Mouse (Mus musculus): ENCODE data around the gene Hdac1.

The Hdac1 gene

DNA sequence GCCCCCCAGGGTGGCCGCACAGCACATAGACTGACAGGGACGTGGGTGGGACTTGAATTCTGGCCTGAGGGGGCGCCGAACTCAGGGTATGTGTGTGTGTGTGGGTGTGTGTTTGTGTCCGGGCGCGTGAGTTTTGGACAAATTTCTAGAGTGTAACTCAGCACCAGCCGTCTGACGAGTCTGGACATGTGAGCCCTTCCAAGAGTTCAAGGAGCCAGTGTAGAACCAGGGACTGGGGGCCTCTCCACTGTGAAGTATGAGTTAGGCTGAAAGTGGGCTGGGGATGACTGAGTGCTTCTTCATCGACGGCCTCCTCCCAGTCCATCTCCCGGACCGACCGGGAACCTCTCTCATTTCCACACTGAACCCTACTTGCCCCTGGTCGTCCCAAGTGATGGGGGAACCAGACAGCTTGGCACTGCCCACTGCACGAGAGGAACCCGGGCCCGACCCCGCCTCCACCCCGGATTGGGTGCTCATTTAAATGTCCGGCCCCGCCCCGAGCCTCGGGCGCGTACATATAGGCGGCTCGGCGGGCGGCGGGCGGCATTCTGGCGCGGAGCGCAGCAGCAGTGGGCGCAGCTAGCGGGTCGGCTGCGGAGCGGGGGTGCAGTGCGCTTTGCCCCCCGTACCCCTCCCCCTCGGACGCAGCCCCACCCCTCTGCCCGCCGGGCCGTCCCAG is 29.3 kb downstream of the Hdac1 start, which contains the start of gene Marcksl1:
Marcksl1 (plus strand) TSS at position 496 of the 682 bp plus-strand sequence.
- CTCF ChIA-PET, result interaction anchor here (0.6 to 1.1 kb wide), 3 partner anchors 12 to 137 kb away, joined by 3 to 5 read pairs (median 4); no protein-coding TSS in a partner anchor

GRCm38 (mm10) chr4:129511413-129512096 is 31.0 kb downstream of the Hdac1 start:
- CTCF ChIA-PET, result no interaction called here

DNA sequence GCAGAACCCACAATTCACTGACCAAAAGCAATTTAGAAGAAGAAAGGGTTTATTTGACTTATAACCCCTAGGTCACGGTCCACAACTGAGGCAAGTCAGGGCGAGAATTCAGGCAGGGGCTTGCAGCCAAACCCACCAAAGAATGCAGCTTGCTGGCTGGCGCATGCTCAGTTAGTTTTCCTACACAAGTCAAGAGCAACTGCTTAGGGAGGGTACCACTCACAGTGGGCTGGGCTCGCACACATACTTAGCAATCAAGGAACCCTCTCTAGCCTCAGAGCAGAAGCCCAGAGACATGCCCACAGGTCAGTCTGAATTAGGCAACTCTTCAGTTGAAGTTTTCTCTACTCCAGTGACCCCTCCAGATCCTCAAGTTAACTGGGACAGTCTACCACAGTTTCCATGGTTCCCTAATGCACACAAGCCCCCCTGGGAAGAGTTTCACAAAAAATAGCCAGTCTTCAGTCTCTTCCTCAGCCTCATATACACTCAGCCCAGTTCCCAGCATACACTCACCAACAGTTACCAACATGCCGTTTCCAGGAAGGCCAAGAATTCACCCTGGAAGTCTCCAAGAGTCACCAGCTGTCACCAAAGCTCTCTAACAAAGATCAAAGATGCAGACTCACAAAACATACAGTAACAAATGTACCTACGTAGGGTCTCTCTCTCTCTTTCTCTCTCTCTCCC is 31.6 kb downstream of the Hdac1 start:
- CTCF ChIA-PET, result no interaction called here

DNA sequence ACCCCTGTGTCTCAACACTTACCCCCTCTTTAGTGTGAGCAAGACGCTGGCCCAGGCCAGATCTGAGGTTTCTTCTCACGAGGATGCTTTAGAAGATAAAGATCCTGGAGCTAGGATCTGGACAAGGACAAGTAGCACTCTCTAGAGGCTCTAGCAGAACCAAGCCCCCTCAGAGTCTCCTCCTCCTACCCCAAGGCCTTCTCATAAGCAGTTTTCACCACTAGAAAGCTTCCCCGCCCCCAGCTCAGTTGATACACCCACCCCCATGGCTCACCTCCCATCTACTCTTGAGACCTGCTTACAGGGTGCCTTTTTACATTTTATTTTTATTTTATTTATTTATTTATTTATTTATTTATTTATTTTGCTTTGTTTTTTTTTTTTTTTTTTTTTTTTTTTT is 32.9 kb downstream of the Hdac1 start:
- CTCF ChIA-PET, result interaction anchor here (0.6 to 0.7 kb wide), 2 partner anchors 36 to 130 kb away, joined by 3 to 12 read pairs; no protein-coding TSS in a partner anchor

DNA sequence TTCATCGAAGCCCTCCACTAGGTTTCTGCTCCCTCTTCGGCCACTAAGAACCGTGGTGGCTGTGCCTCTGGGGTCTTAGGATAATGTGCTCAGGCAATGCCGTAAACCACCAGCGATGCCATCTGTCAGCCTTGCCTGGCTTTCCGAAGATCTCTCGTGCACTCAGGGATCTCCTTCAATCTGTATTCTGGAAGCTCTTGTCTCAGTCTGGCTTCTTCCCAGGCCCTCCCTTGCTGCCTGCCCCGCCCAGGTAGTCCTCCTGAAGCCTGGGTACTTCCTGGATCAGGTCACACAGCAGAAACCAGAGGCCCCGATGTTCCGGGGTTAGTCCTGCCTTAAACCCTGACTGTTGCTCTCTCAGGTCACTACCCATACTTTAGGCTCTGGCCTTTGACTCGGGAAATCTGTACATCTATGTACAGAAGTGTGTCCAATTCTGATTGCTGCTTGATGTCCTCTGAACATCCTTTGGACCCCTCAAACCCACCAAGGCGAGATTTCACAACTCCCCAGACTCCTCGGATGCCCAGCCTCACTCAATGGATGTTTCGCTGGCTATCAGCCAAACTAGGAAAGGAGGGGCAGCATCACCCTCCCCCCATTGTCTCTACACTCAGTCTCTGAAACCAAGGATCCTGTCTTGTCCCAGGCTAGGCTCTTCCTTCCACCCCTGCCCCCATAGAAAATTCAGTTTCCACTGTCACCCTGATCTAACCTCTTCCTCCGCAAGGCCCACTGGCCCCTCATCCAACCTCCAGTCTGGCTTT is 33.5 kb downstream of the Hdac1 start:
- CTCF ChIA-PET, result interaction anchor here (0.6 to 0.8 kb wide), 4 partner anchors 16 to 129 kb away, joined by 3 to 13 read pairs (median 8); no protein-coding TSS in a partner anchor

DNA sequence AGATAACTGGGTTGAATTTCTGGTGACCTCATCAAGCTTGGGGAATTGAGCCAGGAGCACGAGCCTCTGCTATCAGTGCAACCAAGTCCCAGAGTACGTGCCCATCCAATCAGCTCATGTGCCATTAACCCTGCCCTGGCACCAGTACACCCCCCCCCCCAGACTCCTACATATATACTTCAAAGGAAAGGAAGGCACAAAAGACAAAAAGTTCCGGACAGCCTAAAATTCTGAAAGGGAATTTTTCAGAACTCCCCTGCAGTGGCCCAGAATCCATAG is 34.3 kb downstream of the Hdac1 start:
- CTCF ChIA-PET, result interaction anchor here (0.7 to 0.8 kb wide), 3 partner anchors 15 to 502 kb away, joined by 3 to 13 read pairs (median 4); no protein-coding TSS in a partner anchor

DNA sequence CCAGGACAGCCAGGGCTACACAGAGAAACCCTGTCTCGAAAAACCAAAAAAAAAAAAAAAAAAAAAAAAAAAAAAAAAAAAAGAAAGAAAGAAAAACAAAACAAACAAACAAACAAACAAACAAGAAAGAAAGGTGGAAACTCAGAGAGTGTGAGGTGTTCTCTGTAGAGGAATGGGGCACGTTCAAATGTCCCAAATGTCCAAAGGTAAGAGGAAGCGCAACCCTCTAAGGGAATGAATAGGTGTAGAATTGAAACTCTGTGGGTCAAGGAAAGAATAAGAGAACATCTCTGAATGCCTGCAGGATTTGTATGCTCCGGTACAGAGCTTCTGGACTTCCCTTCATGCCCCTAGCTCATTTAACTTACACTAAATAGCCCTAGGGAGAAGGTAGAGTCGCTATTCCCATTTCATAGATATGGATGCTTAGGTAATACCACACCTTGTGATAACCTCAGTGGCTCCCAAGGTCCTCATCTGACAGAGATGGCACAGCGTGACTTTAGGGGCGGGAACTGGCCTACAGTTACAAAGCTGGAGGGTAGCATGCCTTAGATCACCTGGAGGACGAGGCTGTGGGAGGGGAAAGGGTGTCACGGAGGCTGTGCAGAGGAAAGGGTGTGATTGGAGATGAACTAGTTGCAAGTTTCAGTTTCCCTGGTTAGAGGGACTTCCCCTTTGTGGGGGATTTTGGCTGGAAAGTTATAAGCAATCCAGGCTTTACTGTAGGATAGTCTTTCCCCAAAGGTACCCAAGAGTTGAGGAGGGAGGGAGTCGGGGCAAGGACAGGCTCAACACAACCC is 34.9 kb downstream of the Hdac1 start:
- CTCF ChIA-PET, result interaction anchor here (0.7 kb wide), 2 partner anchors 14 to 501 kb away, joined by 3 to 4 read pairs; no protein-coding TSS in a partner anchor

DNA sequence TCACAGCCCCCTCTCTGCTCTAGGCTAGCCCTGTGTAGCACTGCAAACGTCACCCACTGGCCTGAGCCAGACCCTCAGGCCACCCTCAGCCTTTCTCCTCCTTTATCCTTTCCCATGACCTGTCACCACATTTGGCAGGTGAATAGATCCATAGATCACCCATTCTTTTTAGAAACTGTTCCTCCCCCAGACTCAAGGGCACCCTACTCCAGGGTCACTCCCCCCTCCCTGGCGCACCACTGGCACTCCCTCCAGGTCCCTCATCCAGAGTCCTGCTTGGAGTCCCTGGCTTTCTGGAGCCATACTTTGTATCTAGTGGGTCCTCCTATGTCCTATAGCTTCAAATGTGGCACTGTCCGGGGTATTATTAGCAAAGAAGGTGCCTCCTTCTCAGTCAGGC is 37.0 kb downstream of the Hdac1 start:
- CTCF ChIA-PET, result no interaction called here

DNA sequence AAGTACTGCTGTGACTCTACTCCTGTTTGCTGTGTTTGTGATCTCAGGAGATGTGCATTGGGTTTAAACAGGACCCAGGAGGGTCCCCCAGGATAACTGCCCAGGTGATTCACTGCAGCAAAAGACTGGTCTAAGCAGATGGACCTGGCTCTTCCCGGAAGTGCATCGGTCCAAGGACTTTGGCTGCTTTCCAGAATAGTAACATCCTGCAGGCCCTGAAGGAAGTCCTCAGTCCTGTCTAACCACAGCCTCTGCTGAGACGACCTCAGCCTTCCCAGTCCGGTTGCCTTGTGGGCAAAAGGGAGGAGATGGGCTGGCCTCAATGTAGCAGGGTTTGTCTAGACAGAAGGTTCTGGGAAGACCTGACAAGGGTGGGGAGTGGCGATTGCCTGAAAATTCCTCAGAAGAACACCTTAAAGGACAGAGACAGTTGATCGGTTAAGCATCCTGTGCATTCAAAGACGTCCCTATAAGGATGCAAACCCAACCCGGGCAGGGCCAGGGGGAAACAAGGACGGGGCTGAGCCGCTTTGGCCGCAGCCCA is 39.5 kb downstream of the Hdac1 start:
- CTCF ChIA-PET, result interaction anchor here (0.7 kb wide), 2 partner anchors 63 to 68 kb away, joined by 4 read pairs; no protein-coding TSS in a partner anchor

GRCm38 (mm10) chr4:129502327-129502888 is 40.1 kb downstream of the Hdac1 start:
- CTCF ChIA-PET, result interaction anchor here (0.7 kb wide), 1 partner anchor 68 kb away, joined by 4 read pairs; no protein-coding TSS in a partner anchor

DNA sequence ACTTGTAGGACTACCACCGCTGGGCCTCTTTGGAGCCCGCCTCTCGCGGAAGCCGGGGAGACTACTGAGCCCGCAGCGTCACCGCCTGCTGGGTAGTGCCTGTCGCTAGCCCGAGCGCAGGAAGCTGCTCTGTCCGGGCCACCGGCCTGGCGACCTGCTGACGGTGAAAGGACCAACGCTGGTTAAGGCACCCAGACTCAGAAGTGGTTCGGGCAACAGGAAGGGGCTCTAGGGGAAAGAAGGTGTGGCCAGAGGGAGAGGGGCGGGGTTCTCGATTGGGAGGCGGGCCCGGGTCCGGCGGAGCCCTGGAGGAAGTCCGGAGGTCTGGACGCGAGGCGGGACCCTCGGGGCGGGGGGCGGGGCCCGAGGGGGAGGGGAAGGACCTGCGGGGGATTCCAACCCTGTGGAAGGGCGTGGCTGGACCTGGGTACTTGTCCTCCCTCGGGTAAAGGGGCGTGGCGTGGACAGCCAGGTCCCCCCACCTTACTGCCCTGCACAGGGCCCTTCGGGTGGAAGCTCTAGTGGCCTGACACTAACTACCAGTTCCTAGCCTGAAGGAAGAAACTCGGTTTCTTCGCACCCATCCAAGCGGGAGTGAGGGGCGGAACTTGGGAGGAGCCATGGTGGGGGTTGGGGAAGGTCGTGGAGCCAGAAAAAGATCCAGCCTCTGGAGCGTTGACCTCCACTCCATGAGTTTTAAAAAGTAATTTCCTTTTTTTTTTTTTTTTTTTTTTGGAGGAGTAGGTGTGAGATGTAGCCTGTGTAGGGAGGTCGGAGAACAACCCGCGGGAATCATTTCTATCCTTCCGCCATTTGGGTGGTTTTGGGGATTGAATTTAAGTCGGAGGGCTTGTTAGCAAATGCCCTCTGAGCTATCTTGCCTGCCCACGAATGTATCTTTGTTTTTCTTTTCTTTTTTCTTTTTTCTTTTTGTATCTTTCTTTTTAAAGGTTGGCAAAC is 41.6 kb downstream of the Hdac1 start:
- CTCF ChIA-PET, result interaction anchor here (0.7 kb wide), 1 partner anchor 99 kb away, joined by 18 read pairs; no protein-coding TSS in a partner anchor

GRCm38 (mm10) chr4:129500017-129500416 is 42.5 kb downstream of the Hdac1 start:
- CTCF ChIA-PET, result no interaction called here

DNA sequence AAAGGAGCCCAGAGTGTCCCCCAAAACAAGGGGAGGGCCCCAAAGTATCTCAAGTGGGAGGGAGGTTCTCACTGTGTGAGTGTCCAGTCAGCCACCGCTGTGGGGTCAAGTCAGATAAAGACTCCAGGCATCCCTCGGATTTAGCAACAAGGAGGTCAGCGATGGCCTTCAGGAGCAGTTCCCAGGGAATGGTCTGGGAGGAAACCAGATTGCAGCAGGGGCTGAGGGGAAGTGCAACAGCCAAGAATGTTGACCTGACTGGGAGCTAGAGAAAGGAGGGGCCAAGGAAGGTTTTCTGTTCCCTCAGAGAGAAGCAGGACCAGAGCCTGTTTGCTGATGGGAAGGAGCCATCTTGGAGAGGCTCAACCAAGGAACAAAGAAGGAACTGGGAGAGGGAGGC is 43.6 kb downstream of the Hdac1 start:
- CTCF ChIA-PET, result no interaction called here

- CTCF ChIA-PET, result no interaction called here
Measured at GRCm38 (mm10) chr4:129496631-129497030, 45.9 kb downstream of the Hdac1 start.

GRCm38 (mm10) chr4:129495672-129496562 is 46.6 kb downstream of the Hdac1 start:
- CTCF ChIA-PET, result interaction anchor here (1.1 kb wide), 1 partner anchor 34 kb away, joined by 3 read pairs; the partner anchor contains the start of gene Bsdc1

- CTCF ChIA-PET, result interaction anchor here (1.1 kb wide), 1 partner anchor 33 kb away, joined by 3 read pairs; the partner anchor contains the start of gene Bsdc1
Measured at GRCm38 (mm10) chr4:129494681-129495080, 47.8 kb downstream of the Hdac1 start.
